Mouse (Mus musculus) lung, adult 2 months (tissue): ENCODE results near the gene Gm27021.

Experiments
- CTCF ChIP-seq: fragments of 200-500 bp; IDR thresholded peaks from 2 replicates; pipeline ENCODE4 v1.5.1; 2011; ENCODE audit warnings: mild to moderate bottlenecking, low read length, control low read depth; ENCODE audit not compliant: insufficient read depth
- POLR2A ChIP-seq: fragments of 200-500 bp; IDR thresholded peaks from 2 replicates; pipeline ENCODE4 v1.6.1; 2011; ENCODE audit warnings: low read depth, mild to moderate bottlenecking, control low read depth, low read length, borderline replicate concordance; ENCODE audit errors: extremely low read depth

DNA sequence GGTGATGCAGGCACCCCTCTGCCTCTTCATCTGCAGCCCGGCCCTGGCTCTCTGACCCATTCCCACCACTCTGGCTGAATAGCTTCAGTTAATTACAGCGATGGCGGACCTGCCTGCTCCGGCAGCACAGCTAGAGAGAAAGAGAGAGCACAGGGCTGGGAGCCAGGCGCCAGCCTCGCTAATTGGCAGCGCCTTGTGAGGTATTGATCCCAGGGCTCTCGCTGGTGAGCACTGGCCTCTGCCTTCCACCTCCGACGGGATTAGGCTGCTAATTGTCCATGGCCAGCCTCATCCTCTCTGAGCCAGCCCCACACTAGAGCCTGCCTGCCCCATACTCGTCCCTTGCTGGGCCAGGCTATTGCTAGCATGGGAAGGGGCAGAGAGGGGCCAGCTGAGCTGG, 108.2 kb downstream of the Gm27021 start:
- no peak for TF ChIP-seq POLR2A
- no peak for TF ChIP-seq CTCF
